Mouse (Mus musculus) heart, postnatal 0 days (tissue): ENCODE results near the gene Uvrag. TPM values are rescaled to one million over a fixed set of nuclear protein-coding genes. Genes with fewer than 3 reads are reported as not detected.

Source experiments
- ATAC-seq: fragments of 200-750 bp; cut with Nextera tagmentation; 2 replicates; pipeline ENCODE4 v1.8.0; 2017; ENCODE audit warnings: low read depth, moderate number of reproducible peaks, moderate library complexity; ENCODE audit not compliant: insufficient read depth
- DNase-seq: peaks from one replicate; pipeline ENCODE4 v3.0.0-alpha.2; 2016; ENCODE audit warnings: low spot score
- H3K27ac ChIP-seq: fragments of 300-500 bp; sonication (generic); 2 replicates; pipeline ENCODE4 v1.5.1; 2014; ENCODE audit warnings: low read depth, mild to moderate bottlenecking
- H3K27me3 ChIP-seq: fragments of 300-500 bp; sonication (generic); 2 replicates; pipeline ENCODE4 v1.6.1; 2014; ENCODE audit warnings: low read length, mixed read lengths; ENCODE audit not compliant: control insufficient read depth, insufficient read depth
- H3K36me3 ChIP-seq: fragments of 300-500 bp; sonication (generic); replicated peaks from 2 replicates; pipeline ENCODE4 v1.6.1; 2014; ENCODE audit warnings: low read length, mixed read lengths; ENCODE audit not compliant: control insufficient read depth, insufficient read depth
- H3K4me1 ChIP-seq: fragments of 300-500 bp; sonication (generic); 2 replicates; pipeline ENCODE4 v1.6.1; 2014; ENCODE audit warnings: antibody characterized with exemption; ENCODE audit not compliant: control insufficient read depth, insufficient read depth
- H3K4me2 ChIP-seq: fragments of 300-500 bp; sonication (generic); 2 replicates; pipeline ENCODE4 v1.6.1; 2014; ENCODE audit warnings: low read depth, mild to moderate bottlenecking, low read length, moderate library complexity
- H3K4me3 ChIP-seq: fragments of 300-500 bp; sonication (generic); 2 replicates; pipeline ENCODE4 v1.5.1; 2014; ENCODE audit warnings: low read depth, low read length
- H3K9ac ChIP-seq: fragments of 300-500 bp; sonication (generic); replicated peaks from 2 replicates; pipeline ENCODE4 v1.6.1; 2014; ENCODE audit warnings: low read depth, low read length, mixed read lengths
- H3K9me3 ChIP-seq: fragments of 300-500 bp; sonication (generic); replicated peaks from 2 replicates; pipeline ENCODE4 v1.6.1; 2016; ENCODE audit warnings: low read length; ENCODE audit not compliant: control insufficient read depth
- CTCF ChIP-seq: IDR thresholded peaks from 2 replicates; pipeline ENCODE4 v1.5.1; 2016; ENCODE audit warnings: antibody characterized with exemption, control low read depth, low read depth
- EP300 ChIP-seq: IDR thresholded peaks from 2 replicates; pipeline ENCODE4 v1.6.1; 2016; ENCODE audit warnings: antibody characterized with exemption, low read depth
- WGBS: fragments of 180-500 bp; shearing (Covaris S2); extraction: QIAGEN DNeasy Blood & Tissue Kit; methylation state at CpG from one replicate; pipeline ENCODE4 v1.1.7; 2014; 5-methylcytosine and 5-hydroxymethylcytosine counted together
- polyA plus RNA-seq: library from polyadenylated mRNA; unstranded; fragments of >200 nt; fragmentation: Nextera tagmentation; extraction: Ambion mirVana; gene quantifications from 2 replicates; pipeline ENCODE4 v1.2.1, GENCODE M21; 2015
- total RNA-seq: library from RNA; depleted of rRNA; stranded (reverse); fragments of >200 nt; gene quantifications from 2 replicates; pipeline ENCODE4 v1.2.3, GENCODE M21; 2014; ENCODE audit warnings: low replicate concordance

Gene Uvrag
- total and polyA plus RNA-seq, 2 experiments from 2014 or later, result 11.8 to 38.1 TPM

DNA sequence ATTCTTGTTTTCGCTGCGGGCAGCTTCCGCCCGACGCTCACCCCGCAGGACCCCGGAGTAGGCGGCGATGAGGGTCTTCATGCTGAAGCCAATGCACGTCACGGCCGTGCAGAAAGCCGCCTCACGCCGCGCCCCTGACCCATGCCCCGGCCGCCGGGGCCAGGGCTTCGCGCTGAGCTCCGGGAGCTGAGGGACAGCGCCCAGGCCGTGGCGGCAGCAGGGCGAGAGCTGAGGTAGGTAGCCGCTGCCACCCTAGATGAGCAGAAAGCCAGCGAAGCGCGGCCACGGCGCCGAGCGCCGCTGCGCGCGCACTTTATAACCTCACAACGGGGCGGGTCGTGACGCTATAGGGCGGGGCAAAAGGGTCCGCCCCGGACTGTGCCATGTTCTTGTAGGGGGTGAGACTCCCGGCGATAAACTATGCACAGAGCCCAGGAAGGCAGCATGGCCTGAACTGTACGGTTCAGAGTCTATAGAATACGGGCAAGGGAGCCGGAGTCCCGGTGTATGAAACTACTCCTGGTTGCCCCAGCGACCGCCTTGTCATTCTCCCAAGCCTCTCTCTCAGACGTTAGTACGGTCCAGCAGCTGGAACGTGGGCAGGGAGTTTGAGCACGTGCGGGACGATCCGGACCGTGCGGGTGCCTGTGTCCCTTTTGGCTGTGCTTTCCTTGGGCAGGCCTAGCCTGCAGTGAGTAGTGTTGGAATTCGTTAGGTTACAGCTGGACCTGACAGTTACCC is 41.7 kb upstream of the Uvrag start, which contains the start of gene Dgat2:
Gene Dgat2 (minus strand): TSS at position 288 of the 741 bp plus-strand sequence.
- H3K9me3 ChIP-seq, result no peaks in the 10 kb centered on the region
- H3K27me3 ChIP-seq, result no peaks in the 10 kb centered on the region
- TF ChIP-seq EP300 (peak; percentile 90), CTCF (no peak)
- H3K9ac ChIP-seq, result peak within 1 kb of the TSS; percentile 76
- H3K27ac ChIP-seq, result peak within 1 kb of the TSS; percentile 87
- H3K4me3 ChIP-seq, result peak within 1 kb of the TSS; percentile 66
- DNase-seq (peak; percentile 90), ATAC-seq (peak; percentile 94)
- peak within 1 kb of the TSS; percentile 98 for H3K4me2 ChIP-seq
- H3K4me1 ChIP-seq, result peaks cover 12% of the 10 kb centered on the region; the same call in 1 of the 2 replicates
- no peaks in the 10 kb centered on the region for H3K36me3 ChIP-seq
- WGBS, result 1% methylated on average over 62 of the region's 63 CpGs

DNA sequence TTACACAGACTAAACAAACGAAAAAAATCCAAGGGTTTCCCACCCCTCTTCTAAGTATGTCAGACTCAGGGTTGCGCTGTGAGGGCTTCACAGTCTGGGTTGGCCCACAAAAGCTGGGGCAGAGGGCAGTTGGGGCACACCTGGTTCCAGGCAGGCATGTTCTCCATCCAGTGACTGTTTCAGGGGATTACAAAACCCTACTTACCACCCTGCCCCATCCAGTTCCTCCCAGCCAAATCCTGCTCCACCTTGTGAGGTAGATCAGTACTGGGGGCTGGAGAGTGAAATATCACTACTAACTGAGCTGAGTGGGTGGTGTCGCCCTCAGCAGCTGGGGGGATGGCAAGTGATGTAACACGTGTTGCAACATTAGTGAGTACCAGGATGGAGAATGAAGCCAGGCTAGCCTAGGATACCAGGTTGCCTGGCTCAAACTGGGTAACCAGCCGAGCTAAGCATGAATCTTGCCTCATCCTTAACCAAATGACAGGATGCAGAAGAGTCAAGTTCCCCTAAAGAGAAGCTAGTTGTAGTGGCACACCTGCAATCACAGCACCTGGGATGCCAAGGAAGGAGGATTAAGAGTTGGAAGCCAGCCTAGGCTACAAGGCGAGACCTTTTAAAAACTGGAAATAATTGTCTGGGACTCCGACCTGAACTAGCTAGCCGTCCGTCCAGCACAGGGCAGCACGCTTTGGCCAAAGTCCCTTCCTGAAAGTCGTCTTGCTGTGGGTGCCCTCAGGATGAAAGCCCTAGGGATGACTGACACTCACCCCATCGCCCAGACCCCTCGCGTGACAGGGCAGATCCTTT is 40.9 kb upstream of the Uvrag start:
- no peak for DNase-seq
- 24% methylated on average over 14 of the region's 14 CpGs for WGBS
- H3K9ac ChIP-seq, result peak overlapping the region; percentile 76
- no peaks in the 10 kb centered on the region for H3K36me3 ChIP-seq
- ATAC-seq, result peak; percentile 12; the same call in 1 of the 2 replicates
- H3K4me2 ChIP-seq, result peak overlapping the region; percentile 98
- no peaks in the 10 kb centered on the region for H3K27me3 ChIP-seq
- peak overlapping the region; percentile 66 for H3K4me3 ChIP-seq
- TF ChIP-seq EP300 (no peak), CTCF (no peak)
- peak overlapping the region; percentile 87 for H3K27ac ChIP-seq
- H3K9me3 ChIP-seq, result no peaks in the 10 kb centered on the region
- H3K4me1 ChIP-seq, result peaks cover 14% of the 10 kb centered on the region; the same call in 1 of the 2 replicates

DNA sequence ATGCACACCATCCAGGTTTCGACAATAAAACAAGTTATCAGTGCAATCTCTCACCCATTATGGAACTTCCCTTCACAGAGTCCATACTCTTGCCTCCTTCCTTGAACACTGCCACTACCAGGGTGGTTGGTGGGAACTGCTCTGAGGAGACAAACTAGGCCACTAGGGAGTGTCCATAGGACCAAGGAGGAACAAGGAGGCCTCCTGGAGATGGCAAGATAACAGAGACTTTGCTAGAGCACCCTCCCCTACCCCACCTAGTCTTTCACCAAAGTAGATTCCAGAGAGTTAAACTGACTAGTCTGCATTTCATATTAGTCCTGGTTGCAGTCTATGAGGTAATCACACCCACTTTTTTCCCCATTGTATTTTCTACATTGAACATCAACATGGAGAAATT is 39.2 kb upstream of the Uvrag start:
- H3K9ac ChIP-seq, result no peak overlapping the region
- DNase-seq, result no peak

DNA sequence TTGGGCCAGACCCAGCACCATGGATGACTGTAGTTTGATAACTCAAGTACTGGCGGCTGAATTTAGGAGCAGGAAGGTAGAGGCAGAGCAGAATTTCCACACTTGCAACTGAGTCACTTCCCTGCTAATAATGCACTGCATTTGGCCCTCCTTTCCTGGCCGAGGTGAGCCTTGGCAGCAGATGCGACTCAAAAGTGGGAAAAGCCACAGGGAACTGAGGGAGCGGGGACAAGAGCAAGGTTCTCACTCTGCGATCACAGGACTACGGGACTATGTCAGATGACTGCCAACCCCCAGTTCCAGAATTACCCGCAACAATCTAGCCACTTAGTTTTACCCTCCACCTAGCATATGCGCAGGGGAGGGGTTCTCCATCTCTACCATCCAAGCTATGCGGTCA is 38.3 kb upstream of the Uvrag start:
- H3K27me3 ChIP-seq, result no peaks in the 10 kb centered on the region
- H3K4me2 ChIP-seq, result no peak overlapping the region
- H3K9me3 ChIP-seq, result no peaks in the 10 kb centered on the region
- TF ChIP-seq EP300 (no peak), CTCF (no peak)
- no peak for DNase-seq
- ATAC-seq, result no peak
- H3K36me3 ChIP-seq, result no peaks in the 10 kb centered on the region
- 85% methylated on average over 9 of the region's 9 CpGs for WGBS
- H3K4me3 ChIP-seq, result no peak overlapping the region
- H3K27ac ChIP-seq, result no peak overlapping the region
- H3K9ac ChIP-seq, result no peak overlapping the region
- H3K4me1 ChIP-seq, result peaks cover 17% of the 10 kb centered on the region; the same call in 1 of the 2 replicates

More for the DNA sequence above, 39.2 kb upstream of the Uvrag start:
- Histone ChIP-seq H3K27me3 (no peaks in the 10 kb centered on the region), H3K27ac (no peak overlapping the region), H3K4me1 (peaks cover 17% of the 10 kb centered on the region; the same call in 1 of the 2 replicates), H3K4me2 (peak overlapping the region; percentile 2; the same call in 1 of the 2 replicates), H3K4me3 (no peak overlapping the region), H3K9me3 (no peaks in the 10 kb centered on the region), H3K36me3 (no peaks in the 10 kb centered on the region)
- WGBS, result 73% methylated on average over 1 of the region's 1 CpGs
- no peak for ATAC-seq
- TF ChIP-seq EP300 (no peak), CTCF (no peak)

DNA sequence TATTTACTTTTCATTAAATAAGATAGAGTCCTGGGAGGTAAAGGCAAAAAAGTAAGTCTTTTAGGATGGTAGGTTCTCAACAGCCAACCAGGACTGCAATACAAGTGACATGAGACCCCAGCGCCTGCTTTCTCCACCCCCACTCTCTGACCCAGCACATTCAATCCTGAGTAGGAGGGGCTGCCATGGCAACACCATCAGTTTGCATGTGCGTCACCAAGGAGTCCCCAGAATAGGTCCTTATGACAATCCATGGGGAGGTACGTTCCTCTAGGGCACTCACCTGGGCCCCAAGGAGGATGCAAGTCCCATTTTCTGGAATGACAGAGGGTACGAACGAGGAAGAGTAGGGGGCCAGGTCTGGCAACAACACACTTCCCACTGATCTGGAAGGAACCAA is 36.4 kb upstream of the Uvrag start:
- Histone ChIP-seq H3K9ac (no peak overlapping the region), H3K36me3 (no peaks in the 10 kb centered on the region), H3K4me3 (no peak overlapping the region), H3K9me3 (no peaks in the 10 kb centered on the region), H3K27ac (no peak overlapping the region), H3K4me1 (peaks cover 20% of the 10 kb centered on the region; the same call in 1 of the 2 replicates), H3K4me2 (no peak overlapping the region), H3K27me3 (no peaks in the 10 kb centered on the region)
- 88% methylated on average over 5 of the region's 5 CpGs for WGBS
- TF ChIP-seq CTCF (no peak), EP300 (no peak)
- ATAC-seq (no peak), DNase-seq (no peak)
